Mouse (Mus musculus) brown adipose tissue, adult 24 weeks (tissue): Measurements from ENCODE around the gene Nup153. TPM values are rescaled to one million over a fixed set of nuclear protein-coding genes. Genes with fewer than 3 reads are reported as not detected.

Experiments used
- H3K27ac ChIP-seq: fragments of 200-500 bp; replicated peaks from 2 replicates; pipeline ENCODE4 v1.5.1; 2012; ENCODE audit warnings: low read depth, mild to moderate bottlenecking, low read length
- H3K4me1 ChIP-seq: fragments of 200-500 bp; 2 replicates; pipeline ENCODE4 v1.6.1; 2012; ENCODE audit warnings: low read length, mixed read lengths; ENCODE audit not compliant: control insufficient read depth, insufficient read depth, insufficient read length
- H3K4me3 ChIP-seq: fragments of 200-500 bp; 2 replicates; pipeline ENCODE4 v1.5.1; 2012; ENCODE audit warnings: low read depth, mild to moderate bottlenecking, low read length, moderate library complexity; ENCODE audit not compliant: insufficient read depth
- polyA plus RNA-seq: library from polyadenylated mRNA; stranded (reverse); fragments of >200 nt; gene quantifications from 2 replicates; pipeline ENCODE4 v1.2.4, GENCODE M21; 2012; ENCODE audit not compliant: missing spikeins, insufficient read depth, insufficient read length

Gene Nup153
- polyA plus RNA-seq, result 15.1 and 20.4 TPM in 2 replicates

- Histone ChIP-seq H3K4me1 (0 out of 2 replicates have a peak, but pooled peaks cover 2% of the 10 kb centered on the region), H3K4me3 (peak within 1 kb of the TSS; percentile 99), H3K27ac (peak within 1 kb of the TSS; percentile 80)
These were observed at the start of gene Nup153 for GRCm38 (mm10) chr13:46727837-46728268. Nup153 (minus strand) TSS chr13:46727940.

GRCm38 (mm10) chr13:46777461-46777860, 49.7 kb upstream of the Nup153 start:
- H3K27ac ChIP-seq, result no peak overlapping the region
- H3K4me1 ChIP-seq, result no peaks in the 10 kb centered on the region
- no peak overlapping the region for H3K4me3 ChIP-seq

- Histone ChIP-seq H3K4me3 (no peak overlapping the region), H3K4me1 (no peaks in the 10 kb centered on the region), H3K27ac (no peak overlapping the region)
These were observed 49.0 kb upstream of the Nup153 start for GRCm38 (mm10) chr13:46776636-46777305.

- Histone ChIP-seq H3K4me1 (no peaks in the 10 kb centered on the region), H3K27ac (no peak overlapping the region), H3K4me3 (no peak overlapping the region)
These were observed 47.3 kb upstream of the Nup153 start for GRCm38 (mm10) chr13:46774998-46775397.

GRCm38 (mm10) chr13:46772581-46772980, 44.8 kb upstream of the Nup153 start:
- H3K27ac ChIP-seq, result no peak overlapping the region
- H3K4me3 ChIP-seq, result no peak overlapping the region
- H3K4me1 ChIP-seq, result no peaks in the 10 kb centered on the region

- Histone ChIP-seq H3K4me1 (no peaks in the 10 kb centered on the region), H3K27ac (no peak overlapping the region), H3K4me3 (no peak overlapping the region)
These were observed 37.6 kb upstream of the Nup153 start for GRCm38 (mm10) chr13:46765361-46765760.

- no peak overlapping the region for H3K4me3 ChIP-seq
- no peak overlapping the region for H3K27ac ChIP-seq
These were observed 35.5 kb upstream of the Nup153 start for GRCm38 (mm10) chr13:46763210-46763609.

GRCm38 (mm10) chr13:46760921-46761320, 33.2 kb upstream of the Nup153 start:
- Histone ChIP-seq H3K4me1 (no peaks in the 10 kb centered on the region), H3K27ac (no peak overlapping the region), H3K4me3 (no peak overlapping the region)

More at GRCm38 (mm10) chr13:46763210-46763609, 35.5 kb upstream of the Nup153 start:
- no peaks in the 10 kb centered on the region for H3K4me1 ChIP-seq

- Histone ChIP-seq H3K27ac (no peak overlapping the region), H3K4me1 (no peaks in the 10 kb centered on the region), H3K4me3 (no peak overlapping the region)
These were observed 31.6 kb upstream of the Nup153 start for GRCm38 (mm10) chr13:46759281-46759809.

- H3K4me1 ChIP-seq, result no peaks in the 10 kb centered on the region
- no peak overlapping the region for H3K27ac ChIP-seq
- no peak overlapping the region for H3K4me3 ChIP-seq
These were observed 30.9 kb upstream of the Nup153 start for GRCm38 (mm10) chr13:46758627-46759026.

- Histone ChIP-seq H3K4me1 (no peaks in the 10 kb centered on the region), H3K27ac (no peak overlapping the region), H3K4me3 (no peak overlapping the region)
These were observed 30.2 kb upstream of the Nup153 start for GRCm38 (mm10) chr13:46757946-46758345.

GRCm38 (mm10) chr13:46753294-46753693, 25.6 kb upstream of the Nup153 start:
- H3K27ac ChIP-seq, result no peak overlapping the region
- no peaks in the 10 kb centered on the region for H3K4me1 ChIP-seq
- H3K4me3 ChIP-seq, result no peak overlapping the region

- no peak overlapping the region for H3K27ac ChIP-seq
- H3K4me3 ChIP-seq, result no peak overlapping the region
- no peaks in the 10 kb centered on the region for H3K4me1 ChIP-seq
These were observed 25.0 kb upstream of the Nup153 start for GRCm38 (mm10) chr13:46752566-46753229.

- Histone ChIP-seq H3K4me1 (no peaks in the 10 kb centered on the region), H3K27ac (no peak overlapping the region), H3K4me3 (no peak overlapping the region)
These were observed 20.6 kb upstream of the Nup153 start for GRCm38 (mm10) chr13:46748138-46748873.

- Histone ChIP-seq H3K4me3 (no peak overlapping the region), H3K27ac (no peak overlapping the region), H3K4me1 (no peaks in the 10 kb centered on the region)
These were observed 16.1 kb upstream of the Nup153 start for GRCm38 (mm10) chr13:46743821-46744220.
